Mouse (Mus musculus): ENCODE data around the gene Sept10. TPM values are rescaled to one million over a fixed set of nuclear protein-coding genes. Genes with fewer than 3 reads are reported as not detected.
"Not testable (repeated sequence)": the region's sequence is repeated elsewhere in the genome, so short reads cannot be mapped to it uniquely, and the experiment has no call there.

The Sept10 gene
- polyA plus RNA-seq, 1 experiment from 2014 or later = 52.2 TPM

DNA sequence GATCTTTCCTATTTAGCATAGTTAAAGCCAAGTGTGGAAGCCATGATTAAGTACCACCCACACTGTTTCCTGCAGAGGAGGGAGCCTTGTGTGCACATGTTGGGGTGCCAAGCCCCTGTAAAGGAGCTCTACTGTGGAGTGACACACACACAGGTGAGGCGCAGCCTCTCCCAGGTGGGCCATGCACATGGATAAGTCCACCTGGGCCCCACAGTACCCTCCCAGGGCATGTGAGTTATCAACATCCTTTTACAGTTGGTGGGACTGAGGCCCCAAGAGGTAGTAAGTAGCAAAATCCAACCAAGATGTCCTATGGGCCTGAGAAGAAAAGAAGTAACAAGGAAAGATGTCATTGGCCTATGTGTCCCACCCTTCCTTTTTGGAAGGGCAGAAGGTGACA is 102.6 kb downstream of the Sept10 start:
- Histone ChIP-seq H3K4me1 (0 out of 2 replicates have a peak, but pooled peaks cover 5% of the 10 kb centered on the region), H3K27me3 (no peaks in the 10 kb centered on the region), H3K36me3 (no peaks in the 10 kb centered on the region), H3K9me3 (replicated peaks) (no peaks in the 10 kb centered on the region), H3K9ac (no peak overlapping the region), H3K4me3 (replicated peaks) (no peak overlapping the region), H3K4me2 (no peak overlapping the region), H3K27ac (no peak overlapping the region)
- 94% methylated on average over 1 of the region's 1 CpGs for WGBS
- ATAC-seq (replicated peaks; ENCODE audit: low FRiP score) = no peak

DNA sequence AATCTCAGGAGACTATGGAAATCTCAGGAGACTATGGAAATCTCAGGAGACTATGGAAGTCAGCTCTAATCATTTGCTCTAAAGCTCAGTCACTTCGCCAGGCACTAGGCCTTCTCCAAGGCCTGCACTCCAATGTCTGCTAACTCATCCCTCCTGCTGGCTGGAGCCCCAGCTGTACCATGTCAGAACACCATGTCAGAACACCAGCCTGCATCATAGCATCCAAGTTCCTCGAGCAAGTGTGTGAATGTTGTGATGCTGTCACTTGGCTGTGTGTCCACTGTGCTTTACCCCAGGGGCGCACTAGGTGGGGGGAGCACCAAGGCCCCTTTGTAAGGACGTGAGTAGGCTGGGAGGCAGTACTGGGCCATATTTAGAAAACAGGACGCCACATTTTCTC is 104.1 kb downstream of the Sept10 start:
- H3K27ac ChIP-seq = no peak overlapping the region
- H3K4me3 ChIP-seq (replicated peaks) = no peak overlapping the region
- H3K9me3 ChIP-seq (replicated peaks) = no peaks in the 10 kb centered on the region
- no peaks in the 10 kb centered on the region for H3K27me3 ChIP-seq
- no peak overlapping the region for H3K4me2 ChIP-seq
- H3K36me3 ChIP-seq = no peaks in the 10 kb centered on the region
- H3K9ac ChIP-seq = no peak overlapping the region
- WGBS = 78% methylated on average over 5 of the region's 5 CpGs
- no peak for ATAC-seq (replicated peaks; ENCODE audit: low FRiP score)
- 0 out of 2 replicates have a peak, but pooled peaks cover 5% of the 10 kb centered on the region for H3K4me1 ChIP-seq

GRCm38 (mm10) chr10:59116331-59116730 is 105.3 kb downstream of the Sept10 start:
- H3K4me2 ChIP-seq = no peak overlapping the region
- H3K9me3 ChIP-seq (replicated peaks) = no peaks in the 10 kb centered on the region
- ATAC-seq (replicated peaks; ENCODE audit: low FRiP score) = no peak
- H3K9ac ChIP-seq = no peak overlapping the region
- no peak overlapping the region for H3K27ac ChIP-seq
- 0 out of 2 replicates have a peak, but pooled peaks cover 5% of the 10 kb centered on the region for H3K4me1 ChIP-seq
- 63% methylated on average over 9 of the region's 9 CpGs for WGBS
- no peaks in the 10 kb centered on the region for H3K27me3 ChIP-seq
- no peak overlapping the region for H3K4me3 ChIP-seq (replicated peaks)
- H3K36me3 ChIP-seq = no peaks in the 10 kb centered on the region

DNA sequence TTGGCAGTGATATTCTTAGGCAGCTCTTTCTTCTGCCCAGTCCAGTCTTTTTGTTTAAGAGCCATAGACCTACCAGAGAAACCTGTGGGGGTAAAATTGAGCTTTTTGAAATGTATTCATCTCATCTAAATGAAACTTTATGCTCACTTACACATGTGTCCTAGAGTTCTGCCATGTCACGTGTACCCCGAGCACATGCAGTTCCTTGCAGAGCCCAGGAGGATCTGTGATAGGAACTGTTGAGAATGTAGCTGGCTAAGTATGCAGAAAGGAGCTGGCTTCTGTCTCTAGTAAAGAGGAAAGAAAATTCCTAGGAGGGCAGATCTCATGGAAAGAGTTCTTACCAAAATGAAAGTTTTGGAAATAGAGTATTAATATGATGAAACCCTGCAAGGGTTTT is 106.0 kb downstream of the Sept10 start:
- H3K4me3 ChIP-seq (replicated peaks) = no peak overlapping the region
- H3K9me3 ChIP-seq (replicated peaks) = no peaks in the 10 kb centered on the region
- no peak overlapping the region for H3K27ac ChIP-seq
- no peak overlapping the region for H3K9ac ChIP-seq
- 89% methylated on average over 2 of the region's 2 CpGs for WGBS
- H3K4me2 ChIP-seq = no peak overlapping the region
- ATAC-seq (replicated peaks; ENCODE audit: low FRiP score) = no peak
- H3K4me1 ChIP-seq = 0 out of 2 replicates have a peak, but pooled peaks cover 5% of the 10 kb centered on the region
- H3K27me3 ChIP-seq = no peaks in the 10 kb centered on the region
- no peaks in the 10 kb centered on the region for H3K36me3 ChIP-seq

DNA sequence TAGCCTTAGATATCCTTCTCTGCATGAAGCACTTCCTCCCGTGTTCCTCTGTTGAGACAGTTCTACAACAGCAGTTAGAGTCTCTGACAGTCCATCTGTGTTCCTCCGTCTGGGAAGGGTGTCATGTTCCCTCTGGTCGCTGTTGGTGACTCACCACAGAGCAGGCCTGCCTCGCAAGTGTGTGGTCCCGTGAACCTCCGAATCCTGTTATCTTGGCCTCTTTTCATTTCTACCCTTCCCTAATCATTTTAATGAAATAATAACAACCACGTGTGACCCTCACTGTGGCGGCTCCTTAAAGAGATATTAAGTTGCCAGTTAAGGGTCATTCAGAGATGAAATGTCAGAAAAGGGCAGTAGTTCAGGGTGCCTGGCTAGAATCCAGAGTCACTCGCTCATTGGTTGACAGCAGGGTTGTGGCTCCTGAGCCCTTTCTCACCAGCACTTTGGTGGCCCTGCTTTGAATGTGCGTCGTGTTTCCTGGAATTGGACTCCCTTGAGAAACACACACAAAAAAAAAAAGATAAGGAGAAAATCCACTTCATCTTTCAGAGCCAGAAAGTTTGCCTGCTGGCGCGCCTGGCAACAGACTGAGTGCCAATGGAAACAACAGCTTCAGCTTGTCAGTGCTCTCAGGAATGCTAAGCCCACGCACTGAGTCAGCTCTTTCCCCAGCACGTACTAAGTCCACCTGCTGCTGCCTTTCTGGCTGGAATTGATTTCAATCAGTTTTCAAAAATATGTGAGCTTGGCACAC is 106.9 kb downstream of the Sept10 start:
- peak; percentile 76 for ATAC-seq (replicated peaks; ENCODE audit: low FRiP score)
- no peaks in the 10 kb centered on the region for H3K27me3 ChIP-seq
- WGBS = 27% methylated on average over 15 of the region's 15 CpGs
- no peaks in the 10 kb centered on the region for H3K9me3 ChIP-seq (replicated peaks)
- no peak overlapping the region for H3K9ac ChIP-seq
- H3K4me3 ChIP-seq (replicated peaks) = no peak overlapping the region
- no peaks in the 10 kb centered on the region for H3K36me3 ChIP-seq
- H3K27ac ChIP-seq = no peak overlapping the region
- 0 out of 2 replicates have a peak, but pooled peaks cover 5% of the 10 kb centered on the region for H3K4me1 ChIP-seq
- H3K4me2 ChIP-seq = no peak overlapping the region

DNA sequence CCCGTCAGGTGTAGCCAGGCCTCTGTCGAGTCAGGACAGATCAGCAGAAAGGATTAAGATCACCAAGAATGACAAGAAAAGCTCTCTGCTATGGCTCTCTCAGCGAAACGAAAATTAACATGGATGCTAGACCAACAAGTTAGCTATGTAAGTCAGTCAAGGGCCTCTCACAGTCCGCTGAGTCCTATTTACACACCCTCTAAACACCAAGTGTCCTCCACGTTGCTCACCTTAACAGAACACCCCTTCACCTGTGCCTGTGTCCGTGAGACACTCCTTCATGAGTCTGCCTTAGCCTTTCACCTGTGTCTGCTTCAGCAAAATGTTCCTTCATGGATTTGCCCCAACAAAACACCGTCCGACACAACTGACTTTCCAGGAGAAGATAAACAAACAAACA is 108.3 kb downstream of the Sept10 start:
- Histone ChIP-seq H3K27me3 (no peaks in the 10 kb centered on the region), H3K4me1 (0 out of 2 replicates have a peak, but pooled peaks cover 5% of the 10 kb centered on the region), H3K4me3 (replicated peaks) (no peak overlapping the region), H3K4me2 (no peak overlapping the region), H3K9ac (no peak overlapping the region), H3K9me3 (replicated peaks) (no peaks in the 10 kb centered on the region), H3K27ac (no peak overlapping the region), H3K36me3 (no peaks in the 10 kb centered on the region)
- WGBS = 88% methylated on average over 9 of the region's 9 CpGs
- ATAC-seq (replicated peaks; ENCODE audit: low FRiP score) = no peak

- no peaks in the 10 kb centered on the region for H3K36me3 ChIP-seq
- WGBS = 89% methylated on average over 8 of the region's 8 CpGs
- no peaks in the 10 kb centered on the region for H3K9me3 ChIP-seq (replicated peaks)
- H3K27me3 ChIP-seq = no peaks in the 10 kb centered on the region
- H3K27ac ChIP-seq = no peak overlapping the region
- H3K4me2 ChIP-seq = no peak overlapping the region
- no peak for ATAC-seq (replicated peaks; ENCODE audit: low FRiP score)
- no peak overlapping the region for H3K9ac ChIP-seq
- 0 out of 2 replicates have a peak, but pooled peaks cover 5% of the 10 kb centered on the region for H3K4me1 ChIP-seq
- no peak overlapping the region for H3K4me3 ChIP-seq (replicated peaks)
Measured at GRCm38 (mm10) chr10:59112755-59113154, 108.9 kb downstream of the Sept10 start.

GRCm38 (mm10) chr10:59110386-59110785 is 111.3 kb downstream of the Sept10 start:
- WGBS = 88% methylated on average over 7 of the region's 7 CpGs
- Histone ChIP-seq H3K4me1 (0 out of 2 replicates have a peak, but pooled peaks cover 5% of the 10 kb centered on the region), H3K36me3 (no peaks in the 10 kb centered on the region), H3K27ac (no peak overlapping the region), H3K9me3 (replicated peaks) (no peaks in the 10 kb centered on the region), H3K9ac (no peak overlapping the region), H3K4me3 (replicated peaks) (no peak overlapping the region), H3K4me2 (no peak overlapping the region), H3K27me3 (no peaks in the 10 kb centered on the region)
- ATAC-seq (replicated peaks; ENCODE audit: low FRiP score) = no peak

DNA sequence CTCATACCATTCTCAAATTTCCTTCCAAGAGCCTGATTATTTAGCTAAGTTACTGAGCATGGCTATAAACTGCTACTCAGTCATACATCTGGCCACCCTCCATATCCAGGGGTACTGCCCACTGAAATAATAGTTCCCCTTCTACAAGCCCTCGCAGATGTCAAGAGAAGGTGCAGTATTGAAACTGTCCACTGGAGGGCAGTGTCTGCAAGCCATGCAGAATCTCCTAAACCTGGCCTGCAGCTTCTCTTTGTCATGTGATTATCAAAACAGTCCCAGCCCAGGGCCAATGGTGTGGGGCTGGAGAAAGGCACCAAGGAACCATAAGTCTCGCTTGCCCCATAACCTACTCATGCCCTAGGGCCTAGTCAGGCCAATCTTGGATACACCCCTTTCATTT is 112.6 kb downstream of the Sept10 start:
- no peaks in the 10 kb centered on the region for H3K9me3 ChIP-seq (replicated peaks)
- ATAC-seq (replicated peaks; ENCODE audit: low FRiP score) = no peak; the same call in 1 of the 2 replicates
- H3K4me1 ChIP-seq = no peaks in the 10 kb centered on the region
- no peak overlapping the region for H3K27ac ChIP-seq
- no peaks in the 10 kb centered on the region for H3K36me3 ChIP-seq
- H3K4me2 ChIP-seq = no peak overlapping the region
- 30% methylated on average over 2 of the region's 2 CpGs for WGBS
- no peak overlapping the region for H3K4me3 ChIP-seq (replicated peaks)
- no peak overlapping the region for H3K9ac ChIP-seq
- no peaks in the 10 kb centered on the region for H3K27me3 ChIP-seq

DNA sequence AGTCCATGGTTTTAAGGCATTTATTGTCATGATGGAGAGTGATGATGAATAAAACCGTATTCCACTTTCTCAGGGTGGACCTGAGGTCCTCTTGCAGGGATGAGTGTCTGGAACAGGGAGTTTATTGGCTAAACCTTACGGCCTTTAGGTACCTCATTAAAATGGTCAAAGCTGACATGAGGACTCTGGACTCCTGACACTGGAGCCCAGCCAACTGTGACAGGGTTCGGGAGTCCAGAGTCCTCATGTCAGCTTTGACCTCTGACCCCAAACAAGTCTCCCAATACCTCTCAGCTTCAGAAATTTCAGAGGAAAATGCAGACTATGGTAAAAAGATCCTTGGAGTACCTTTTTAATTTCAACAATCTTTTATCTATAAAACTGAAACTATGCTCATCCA is 115.0 kb downstream of the Sept10 start:
- WGBS = 55% methylated on average over 3 of the region's 3 CpGs
- no peak overlapping the region for H3K4me2 ChIP-seq
- no peak overlapping the region for H3K27ac ChIP-seq
- no peaks in the 10 kb centered on the region for H3K9me3 ChIP-seq (replicated peaks)
- H3K36me3 ChIP-seq = no peaks in the 10 kb centered on the region
- H3K4me1 ChIP-seq = no peaks in the 10 kb centered on the region
- H3K4me3 ChIP-seq (replicated peaks) = no peak overlapping the region
- no peak overlapping the region for H3K9ac ChIP-seq
- ATAC-seq (replicated peaks; ENCODE audit: low FRiP score) = no peak
- H3K27me3 ChIP-seq = no peaks in the 10 kb centered on the region

DNA sequence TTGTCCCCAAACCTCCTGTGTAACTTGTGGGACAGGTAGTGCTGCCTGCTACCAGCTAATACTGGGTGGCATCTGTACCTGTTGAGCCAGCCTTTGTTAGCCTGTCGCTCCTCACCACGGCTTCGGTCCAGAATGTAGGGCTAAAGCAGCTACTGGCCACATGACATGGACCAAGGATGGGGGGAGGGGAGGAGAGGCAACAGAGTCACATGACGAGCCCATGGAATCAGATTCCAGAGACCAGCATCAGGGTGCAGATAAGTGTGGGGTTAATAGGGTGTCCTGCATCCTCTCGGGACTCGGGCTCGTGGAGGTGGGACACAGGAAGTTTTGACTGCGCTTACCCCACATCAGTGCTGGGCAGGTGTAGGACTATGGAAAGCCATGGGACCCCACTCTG is 115.8 kb downstream of the Sept10 start:
- 85% methylated on average over 8 of the region's 8 CpGs for WGBS
- no peaks in the 10 kb centered on the region for H3K36me3 ChIP-seq
- ATAC-seq (replicated peaks; ENCODE audit: low FRiP score) = 0 out of 2 replicates have a peak, but pooled peaks have one; percentile 7

DNA sequence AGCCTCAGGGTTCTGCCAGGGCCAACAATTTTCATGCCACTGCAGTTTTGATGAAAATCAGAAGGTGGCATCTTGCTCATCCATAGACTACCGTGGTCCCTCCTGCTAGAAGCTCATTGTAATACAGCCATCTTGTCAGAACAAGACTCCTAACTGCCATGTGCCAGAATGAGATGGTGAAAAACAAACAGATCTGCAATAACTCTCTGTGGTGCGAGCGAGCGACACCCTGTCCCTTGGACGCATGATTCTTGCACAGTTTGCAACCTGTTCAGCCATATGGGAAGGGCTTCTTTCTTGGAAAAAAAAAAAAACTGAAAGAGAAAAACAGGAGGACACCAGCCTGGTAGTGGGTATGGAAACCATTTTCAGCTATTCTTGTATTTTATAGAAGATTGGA is 117.0 kb downstream of the Sept10 start:
- Histone ChIP-seq H3K36me3 (no peaks in the 10 kb centered on the region), H3K4me3 (replicated peaks) (no peak overlapping the region), H3K4me1 (no peaks in the 10 kb centered on the region), H3K9me3 (replicated peaks) (no peaks in the 10 kb centered on the region), H3K27ac (no peak overlapping the region), H3K27me3 (no peaks in the 10 kb centered on the region), H3K9ac (no peak overlapping the region), H3K4me2 (no peak overlapping the region)
- ATAC-seq (replicated peaks; ENCODE audit: low FRiP score) = no peak
- 84% methylated on average over 5 of the region's 5 CpGs for WGBS

More for the DNA sequence above, 115.8 kb downstream of the Sept10 start:
- Histone ChIP-seq H3K9me3 (replicated peaks) (no peaks in the 10 kb centered on the region), H3K27me3 (no peaks in the 10 kb centered on the region), H3K27ac (no peak overlapping the region), H3K4me3 (replicated peaks) (no peak overlapping the region), H3K4me2 (no peak overlapping the region), H3K9ac (no peak overlapping the region), H3K4me1 (no peaks in the 10 kb centered on the region)

GRCm38 (mm10) chr10:59103076-59103475 is 118.6 kb downstream of the Sept10 start:
- H3K4me1 ChIP-seq; H3K36me3 ChIP-seq; H3K4me2 ChIP-seq; H3K27ac ChIP-seq; H3K9me3 ChIP-seq (replicated peaks); H3K27me3 ChIP-seq; H3K4me3 ChIP-seq (replicated peaks); ATAC-seq (replicated peaks; ENCODE audit: low FRiP score); H3K9ac ChIP-seq: not testable (repeated sequence)
- 93% methylated on average over 5 of the region's 5 CpGs for WGBS
